Mouse (Mus musculus): Measurements from ENCODE around the gene Rwdd3. TPM values are rescaled to one million over a fixed set of nuclear protein-coding genes. Genes with fewer than 3 reads are reported as not detected.

Rwdd3 gene
- total RNA-seq, 4 experiments from 2014 or later, result 10.9 to 18.3 (median 15.1) TPM

DNA sequence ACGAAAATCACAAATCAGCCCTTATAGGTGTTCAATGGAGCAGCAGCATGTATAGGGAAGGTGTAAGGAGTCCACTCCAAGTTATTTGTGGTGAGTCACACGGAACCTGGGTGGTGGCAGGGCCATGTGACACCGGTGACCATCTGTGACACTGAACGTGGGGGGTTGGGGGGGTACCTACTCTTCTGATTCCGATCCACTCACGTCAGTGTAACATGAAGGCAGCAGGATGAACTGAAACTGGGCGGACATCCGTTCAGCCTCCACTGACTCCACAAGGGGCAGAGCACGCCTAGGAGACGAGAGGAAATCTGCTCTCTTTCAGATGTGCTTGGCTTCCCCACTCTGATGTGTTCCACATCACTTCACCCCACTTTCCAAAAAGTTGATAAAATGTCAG lies 11.9 kb downstream of the Rwdd3 start:
- DNase-seq, result no peak

DNA sequence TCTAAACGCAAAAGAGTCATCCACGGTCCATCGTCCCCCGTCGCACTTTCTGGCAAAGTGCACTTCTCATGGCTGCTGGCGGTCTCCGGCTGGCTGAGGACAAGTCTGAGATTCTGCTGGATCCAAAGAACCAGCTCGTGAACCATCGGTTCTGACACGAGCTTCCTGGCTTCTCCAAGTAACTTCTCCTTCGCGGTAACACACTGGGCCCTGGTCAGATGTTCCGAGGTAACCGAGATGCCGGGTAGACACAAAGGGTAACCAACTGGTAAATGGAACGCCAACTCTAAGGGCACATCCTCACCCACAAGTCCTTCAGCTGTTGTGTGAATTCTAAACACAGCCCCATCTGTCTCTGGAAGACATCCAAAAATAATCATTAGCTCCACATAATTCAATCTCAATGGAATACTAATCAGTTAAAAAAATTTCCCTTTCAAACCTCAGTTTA lies 12.6 kb downstream of the Rwdd3 start:
- DNase-seq, result no peak

DNA sequence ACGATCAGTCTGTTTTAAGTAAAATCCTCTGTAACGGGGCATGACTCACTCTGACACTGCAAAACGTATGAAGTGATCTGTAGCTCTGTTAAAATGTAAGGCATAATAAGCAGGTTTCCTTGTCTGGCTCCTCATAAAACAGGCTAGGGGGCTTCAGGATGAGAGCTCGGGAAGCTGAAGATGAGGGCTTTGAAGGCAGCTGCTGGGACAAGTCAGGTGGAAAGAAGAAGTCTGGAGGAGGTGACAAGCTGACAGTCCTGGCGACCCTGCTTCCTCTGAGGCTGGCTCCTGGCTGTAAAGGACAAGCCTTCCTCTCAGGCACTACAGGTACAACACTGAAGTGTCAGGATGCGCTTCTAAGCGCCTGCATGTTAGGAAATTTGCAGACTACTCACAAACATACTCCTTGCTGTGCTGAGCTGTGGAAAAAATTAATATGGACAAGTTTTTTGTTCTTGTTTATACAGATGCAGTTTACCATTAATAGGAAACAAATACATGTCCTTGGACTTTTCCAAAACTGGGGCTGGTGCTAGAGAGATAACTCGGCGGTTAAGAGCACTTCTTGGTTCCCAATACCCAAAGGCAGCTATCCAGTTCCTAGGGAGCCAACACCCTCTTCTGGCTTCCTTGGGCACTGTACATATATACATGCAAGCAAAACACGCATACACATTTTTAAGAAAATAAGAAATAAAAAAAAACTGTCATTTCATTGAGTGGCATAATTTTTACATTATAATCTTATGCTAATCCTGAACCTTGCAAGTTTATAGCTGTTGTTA lies 13.8 kb downstream of the Rwdd3 start:
- no peak for DNase-seq

DNA sequence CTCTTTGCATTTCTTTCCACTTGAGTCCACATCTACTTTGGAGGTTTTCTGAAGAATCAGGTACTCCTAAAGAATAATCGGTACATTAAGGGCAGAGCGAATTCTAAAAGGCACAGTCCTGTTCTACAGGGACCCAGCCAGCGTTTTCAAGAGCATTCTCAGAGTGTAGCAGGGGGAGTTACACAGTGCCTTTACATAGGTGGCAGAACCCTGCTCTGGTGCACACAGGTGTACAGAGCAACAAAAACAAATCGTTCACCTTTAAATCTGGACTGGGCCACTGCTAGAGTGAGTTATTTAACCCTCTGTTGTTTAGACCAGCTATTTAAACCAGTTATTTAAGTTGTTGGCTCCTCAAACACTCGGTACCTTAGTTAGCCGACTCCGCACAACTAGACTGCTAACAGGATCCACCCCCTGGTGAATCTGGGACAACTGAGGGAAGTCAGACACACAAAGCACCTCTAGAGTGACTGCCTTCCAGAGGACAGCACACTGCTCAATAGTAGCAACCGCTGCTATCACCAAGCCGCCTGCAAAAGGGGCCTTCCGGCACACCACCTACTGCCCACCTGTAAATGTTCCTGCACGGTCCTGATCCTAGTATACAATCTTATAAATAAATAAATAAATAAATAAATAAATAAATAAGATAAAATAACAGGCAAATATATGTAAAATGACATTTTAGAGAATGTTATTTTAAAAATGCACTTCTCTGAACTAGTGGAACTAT lies 14.9 kb downstream of the Rwdd3 start:
- DNase-seq, result no peak

DNA sequence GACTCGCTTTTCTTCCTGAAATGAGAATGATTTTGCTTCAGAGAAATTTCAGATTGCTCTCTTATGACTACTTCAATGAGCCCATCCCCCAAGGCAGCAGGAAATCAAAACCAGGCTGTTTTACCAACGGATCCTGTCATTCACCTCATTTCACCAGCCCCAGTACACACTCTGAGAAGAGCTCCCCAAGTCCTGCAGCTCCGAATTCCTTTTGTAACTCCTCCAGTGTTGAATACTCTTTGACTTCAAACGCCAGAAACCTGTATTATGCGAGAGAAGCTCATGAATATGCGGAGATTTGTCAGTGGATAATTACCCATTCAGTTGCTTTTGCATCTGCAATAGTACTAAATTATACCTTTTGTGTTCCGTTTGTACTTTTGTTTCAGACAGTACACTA lies 15.5 kb downstream of the Rwdd3 start:
- no peak for DNase-seq

DNA sequence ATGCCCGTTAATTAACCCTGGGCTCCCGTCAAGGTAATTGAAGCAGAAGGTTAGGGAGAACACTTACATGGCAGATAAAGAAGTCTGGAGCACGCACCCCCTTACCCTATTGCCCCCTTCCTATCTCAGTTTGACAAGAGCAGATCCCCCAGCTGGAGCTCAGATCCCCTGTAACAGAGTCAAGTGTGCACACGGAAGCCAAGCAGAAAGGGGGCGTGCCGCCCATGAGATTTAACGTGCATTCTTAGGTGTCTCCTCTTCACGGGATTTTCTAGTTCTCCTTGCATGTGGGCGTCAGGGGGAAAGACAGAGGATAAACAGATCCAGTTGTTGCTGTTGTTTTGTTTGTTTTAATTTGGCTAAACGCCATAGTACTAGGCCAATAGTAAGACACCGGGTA lies 37.6 kb downstream of the Rwdd3 start:
- no peak for DNase-seq

DNA sequence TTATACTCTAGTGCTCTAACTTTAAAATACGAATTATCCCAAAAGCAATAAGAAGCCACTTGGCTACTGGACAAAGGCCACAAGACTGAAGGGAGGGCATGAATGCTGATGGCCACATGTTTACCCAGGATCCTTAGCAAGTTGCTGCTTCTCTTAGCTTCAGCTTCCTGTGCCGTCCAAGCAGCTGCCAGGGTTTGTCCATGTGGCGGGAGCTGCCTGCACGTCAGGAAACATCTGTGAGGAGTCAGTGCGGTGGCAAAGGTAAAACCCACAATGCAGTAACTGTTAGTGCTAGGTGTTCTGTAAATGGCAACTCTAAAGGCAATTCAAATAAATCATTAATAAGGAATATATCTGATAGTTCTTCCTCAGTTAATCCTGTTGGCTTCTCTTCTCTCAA lies 38.5 kb downstream of the Rwdd3 start:
- DNase-seq, result no peak

DNA sequence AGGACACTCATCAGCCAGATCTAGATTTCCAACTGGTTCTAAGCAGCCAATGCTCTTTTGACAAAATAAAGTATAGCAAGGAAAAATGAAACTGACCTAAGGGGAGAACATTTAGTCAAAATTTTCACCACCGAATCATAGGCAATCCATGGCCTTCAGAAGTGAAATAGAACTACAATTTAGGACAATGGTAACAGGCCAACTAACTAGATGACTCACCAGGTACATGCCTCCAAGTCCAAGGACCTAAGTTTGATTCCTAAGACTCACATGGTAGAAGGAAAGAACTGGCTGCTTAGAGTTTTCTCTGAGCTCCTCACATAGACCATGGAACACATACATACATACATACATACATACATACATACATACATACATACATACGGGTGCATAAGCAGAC lies 44.3 kb downstream of the Rwdd3 start:
- DNase-seq, result no peak

DNA sequence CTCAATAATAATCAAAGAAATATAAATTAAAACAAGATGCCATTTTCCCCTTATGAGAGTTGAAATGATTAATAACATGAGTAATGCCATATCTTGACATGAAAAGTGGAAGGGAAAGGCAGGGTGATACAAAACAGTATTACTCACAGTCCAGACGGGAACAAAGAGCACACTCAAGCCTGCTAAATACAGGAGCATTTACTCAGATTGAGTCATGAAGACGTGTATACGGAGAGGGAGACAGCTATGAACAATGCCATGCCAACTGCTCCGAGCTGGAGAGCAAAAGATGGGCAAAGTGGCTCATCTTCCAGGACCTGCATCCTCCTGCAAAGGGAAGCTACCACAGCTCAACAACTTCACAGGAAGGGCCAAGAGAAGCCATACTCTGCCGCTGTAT lies 45.0 kb downstream of the Rwdd3 start:
- DNase-seq, result no peak

DNA sequence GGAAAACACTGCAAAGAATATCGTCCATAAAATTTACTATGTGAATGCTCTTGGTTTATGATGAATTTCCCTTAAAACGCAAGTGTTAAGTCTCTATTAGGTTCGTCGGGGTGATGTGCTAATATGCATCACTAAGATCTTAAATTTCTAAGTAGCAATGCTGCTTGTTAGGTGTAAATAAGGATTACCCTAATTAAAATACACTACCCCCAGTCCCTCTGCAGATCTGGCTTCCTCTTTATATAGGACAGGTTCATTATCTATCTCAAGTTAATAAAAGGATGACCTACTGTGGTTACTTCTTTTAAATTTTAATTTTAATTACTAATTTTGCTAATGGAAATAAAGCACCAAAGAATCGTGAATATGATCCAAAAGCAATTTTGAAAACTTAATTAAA lies 50.4 kb downstream of the Rwdd3 start:
- no peak for DNase-seq

DNA sequence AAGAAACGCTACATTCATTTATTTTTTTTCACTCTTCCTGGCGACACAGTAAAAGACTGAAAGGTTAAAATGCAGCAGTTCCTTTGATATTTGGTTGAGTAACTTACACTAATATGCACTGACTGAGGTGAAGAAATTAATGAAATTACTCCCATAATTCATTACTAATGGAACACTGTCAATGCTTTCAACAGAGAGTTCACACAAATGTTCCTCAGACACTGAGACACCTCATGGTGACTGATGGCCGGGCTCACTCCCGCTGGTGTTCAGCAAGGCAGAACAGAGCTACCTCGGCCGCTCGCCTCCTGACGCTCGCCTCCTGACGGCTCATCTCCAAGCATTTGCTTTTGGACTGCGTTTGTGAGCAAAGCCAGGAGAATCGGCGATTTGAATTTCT lies 54.9 kb downstream of the Rwdd3 start:
- no peak for DNase-seq

DNA sequence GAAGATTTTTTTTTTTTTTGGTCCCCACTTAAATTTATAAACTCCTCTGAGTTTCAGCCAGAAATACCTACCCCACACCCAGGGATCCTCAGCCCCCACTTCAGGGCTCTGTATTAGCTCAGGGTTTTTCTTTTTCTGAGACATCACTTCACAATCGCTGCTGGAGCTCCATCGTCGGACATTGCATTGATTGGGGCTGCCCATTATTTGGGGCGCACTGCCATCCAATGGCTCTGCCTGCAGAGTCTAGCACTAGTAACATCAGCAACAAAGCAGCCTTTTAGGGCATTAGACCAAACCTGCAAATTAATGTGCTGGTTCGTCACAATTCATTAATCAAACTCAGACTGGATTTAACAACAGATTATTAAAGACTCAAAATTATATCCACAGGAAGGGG lies 55.4 kb downstream of the Rwdd3 start:
- DNase-seq, result no peak

DNA sequence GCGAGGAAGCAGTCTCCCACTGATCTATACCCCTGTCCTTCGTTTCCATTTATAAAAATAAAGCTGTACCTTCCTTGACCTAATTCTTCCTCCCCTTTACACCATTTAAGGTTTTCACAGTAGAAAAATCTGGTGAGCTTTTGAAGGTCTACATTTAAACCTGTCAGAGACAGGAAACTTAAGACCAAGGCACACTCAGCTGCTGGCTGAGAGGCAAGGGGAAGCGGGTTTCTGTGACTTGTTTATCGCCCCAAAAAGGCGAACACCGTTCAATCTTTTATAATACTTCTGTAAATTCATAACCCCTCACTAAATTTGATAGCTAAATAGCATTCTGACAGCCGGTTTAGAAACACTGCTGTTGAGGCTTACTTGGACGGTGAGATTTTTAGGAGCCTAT lies 60.4 kb downstream of the Rwdd3 start:
- no peak for DNase-seq

DNA sequence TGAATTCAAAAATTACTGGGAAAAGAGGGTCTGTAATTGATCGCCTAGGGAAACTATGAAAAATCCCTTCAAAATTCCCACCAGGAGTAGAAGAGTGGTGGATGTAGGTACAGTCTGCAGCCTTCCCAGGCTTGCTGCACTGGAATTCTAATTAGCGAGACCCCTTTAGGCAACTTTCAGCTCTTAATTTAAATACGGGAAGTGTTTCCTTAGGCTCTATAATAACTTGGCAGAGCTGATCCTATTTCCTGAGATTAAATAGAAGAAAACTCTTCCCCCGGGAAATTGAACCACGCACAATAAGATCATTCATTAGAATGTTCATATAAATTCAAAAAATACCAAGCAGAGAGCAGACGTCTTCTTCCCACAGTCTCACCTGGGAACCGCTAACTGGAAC lies 61.1 kb downstream of the Rwdd3 start:
- no peak for DNase-seq

DNA sequence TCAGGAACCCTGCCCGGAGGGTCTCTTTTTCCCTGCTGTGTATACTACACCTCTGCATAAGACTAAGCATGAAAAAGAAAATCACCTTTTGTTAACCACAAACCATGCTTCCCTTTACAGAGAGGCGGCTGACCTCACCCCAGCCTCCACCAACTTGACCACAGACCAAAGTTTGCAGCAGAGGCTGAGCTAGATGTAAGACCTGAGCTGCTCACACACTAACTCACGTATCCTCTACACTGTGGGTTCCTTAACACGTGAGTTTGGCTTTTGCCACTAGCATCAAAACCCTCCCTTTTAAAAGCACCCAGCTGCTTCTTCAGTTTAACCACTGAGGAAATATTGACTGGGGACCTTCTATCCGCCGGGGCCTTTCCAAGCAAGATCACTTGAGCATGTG lies 64.0 kb downstream of the Rwdd3 start:
- no peak for DNase-seq

DNA sequence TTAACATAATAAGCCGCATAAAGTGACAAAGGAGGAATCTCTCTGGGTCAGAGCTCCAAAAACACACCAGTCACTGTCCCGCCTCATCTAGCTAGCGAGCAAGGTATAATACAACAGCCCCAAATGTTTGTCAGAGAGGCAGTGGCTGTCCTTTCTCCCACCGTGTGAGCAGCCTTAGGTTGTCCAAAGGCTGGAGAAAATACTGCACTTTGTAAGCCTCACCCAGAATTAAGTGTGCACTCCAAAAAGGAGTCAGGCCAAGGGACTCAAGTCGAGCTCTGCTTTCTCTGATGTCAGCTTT lies 66.1 kb downstream of the Rwdd3 start:
- DNase-seq, result no peak

Other genes with a start within 250 kb of the Rwdd3 start
- 10 to 100 TPM; 43.3 to 76.1 (median 62.1) TPM for gene Tmem56, start 111.4 kb upstream of the Rwdd3 start, total RNA-seq (2022)
- 10 to 100 TPM; 29.3 to 43.6 (median 33.2) TPM for gene Alg14, start 120.1 kb upstream of the Rwdd3 start, total RNA-seq (2022)